Mouse (Mus musculus) 416B (cell line): ENCODE data around the gene Olfr731.

Experiments
- DNase-seq: peaks from one replicate; pipeline ENCODE4 v3.0.0; 2011; ENCODE audit warnings: low read depth

The Olfr731 gene

DNA sequence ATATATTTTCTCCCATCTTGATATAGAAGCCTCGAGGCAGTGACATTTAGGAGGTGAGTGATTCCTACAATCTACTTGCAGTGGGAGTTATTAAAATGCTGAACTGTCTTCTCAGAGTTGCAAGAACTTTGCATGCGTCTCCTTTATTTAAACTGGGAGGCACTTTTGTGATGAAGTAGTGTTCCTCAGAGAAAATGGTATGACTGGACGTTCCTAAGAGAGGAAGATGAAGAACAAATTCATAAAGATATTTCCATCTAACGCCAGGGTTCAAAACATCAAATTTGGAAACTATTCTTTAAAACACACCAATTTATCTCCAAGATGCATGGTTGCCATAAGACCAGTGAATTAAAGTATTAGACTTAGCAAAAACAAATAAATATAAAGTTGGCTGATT is at the start of gene Olfr731:
Olfr731 (minus strand) TSS at position 101 of the 400 bp plus-strand sequence.
- DNase-seq: no peak

- no peak for DNase-seq
These were observed 42.4 kb upstream of the Olfr731 start, which contains the start of gene Olfr732 for GRCm38 (mm10) chr14:50284106-50284505. Olfr732 (minus strand) TSS chr14:50284206.

GRCm38 (mm10) chr14:50188098-50188497 is 53.6 kb downstream of the Olfr731 start, which contains the start of gene Olfr730:
Olfr730 (minus strand) TSS chr14:50188198.
- DNase-seq: no peak
